Mouse (Mus musculus): ENCODE results near the gene Gm49776. TPM values are rescaled to one million over a fixed set of nuclear protein-coding genes. Genes with fewer than 3 reads are reported as not detected.
A peak's percentile ranks its signal among the peaks of the same experiment; 100 is the strongest.
"Not testable (repeated sequence)": the region's sequence is repeated elsewhere in the genome, so short reads cannot be mapped to it uniquely, and the experiment has no call there.

The Gm49776 gene
- polyA plus RNA-seq (2014; fragmentation: Nextera tagmentation; extraction: Ambion mirVana): 6.2 TPM in 1 of 2 replicates, not detected in the other

- WGBS: 98% methylated on average over 2 of the region's 2 CpGs
These were observed at the start of gene Gm49776 for GRCm38 (mm10) chr16:18258221-18258620. Gene Gm49776, minus strand, starts transcription at chr16:18258321.

GRCm38 (mm10) chr16:18289614-18290013, 31.5 kb upstream of the Gm49776 start:
- H3K4me3 ChIP-seq (ENCODE audit: low read depth, low read length): peak overlapping the region; percentile 91
- H3K27ac ChIP-seq (ENCODE audit: low read depth, low read length): not testable (repeated sequence)
- H3K9ac ChIP-seq (ENCODE audit: low read length): peak overlapping the region; percentile 98; the same call in 1 of the 2 replicates

More at GRCm38 (mm10) chr16:18258221-18258620, at the start of gene Gm49776:
- peaks cover 59% of the 10 kb centered on the region for H3K36me3 ChIP-seq (ENCODE audit: control insufficient read depth, insufficient read depth, low read length)
- no peaks in the 10 kb centered on the region for H3K9me3 ChIP-seq (ENCODE audit: control insufficient read depth, low read length)
- DNase-seq (ENCODE audit: low spot score): peak; percentile 23
- H3K27ac ChIP-seq (ENCODE audit: low read depth, low read length): no peak within 1 kb of the TSS
- H3K4me3 ChIP-seq (ENCODE audit: low read depth, low read length): no peak within 1 kb of the TSS
- H3K4me2 ChIP-seq (ENCODE audit: low read depth, low read length, severe bottlenecking): no peak within 1 kb of the TSS
- H3K27me3 ChIP-seq (ENCODE audit: control insufficient read depth, insufficient read depth, low read length): no peaks in the 10 kb centered on the region
- ATAC-seq (replicated peaks; ENCODE audit: low FRiP score): no peak
- H3K4me1 ChIP-seq (replicated peaks; ENCODE audit: control insufficient read depth, insufficient read depth, low read length): no peaks in the 10 kb centered on the region
- H3K9ac ChIP-seq (ENCODE audit: low read length): no peak within 1 kb of the TSS

GRCm38 (mm10) chr16:18289067-18289588, 31.0 kb upstream of the Gm49776 start, which contains the start of gene Dgcr8:
Gene Dgcr8, minus strand, starts transcription at chr16:18289246.
- Histone ChIP-seq H3K4me1 (replicated peaks; ENCODE audit: control insufficient read depth, insufficient read depth, low read length) (peaks cover 16% of the 10 kb centered on the region), H3K4me2 (ENCODE audit: low read depth, low read length, severe bottlenecking) (peak within 1 kb of the TSS; percentile 87), H3K4me3 (ENCODE audit: low read depth, low read length) (peak within 1 kb of the TSS; percentile 91), H3K9ac (ENCODE audit: low read length) (peak within 1 kb of the TSS; percentile 98), H3K9me3 (ENCODE audit: control insufficient read depth, low read length) (no peaks in the 10 kb centered on the region), H3K27me3 (ENCODE audit: control insufficient read depth, insufficient read depth, low read length) (no peaks in the 10 kb centered on the region), H3K36me3 (ENCODE audit: control insufficient read depth, insufficient read depth, low read length) (peaks cover 4% of the 10 kb centered on the region; the same call in 1 of the 2 replicates), H3K27ac (ENCODE audit: low read depth, low read length) (peak within 1 kb of the TSS; percentile 82)
- WGBS: under 1% methylated on average over 64 of the region's 71 CpGs
- peak; percentile 99 for DNase-seq (ENCODE audit: low spot score)
- peak; percentile 99 for ATAC-seq (replicated peaks; ENCODE audit: low FRiP score)

More at GRCm38 (mm10) chr16:18289614-18290013, 31.5 kb upstream of the Gm49776 start:
- not testable (repeated sequence) for H3K36me3 ChIP-seq (ENCODE audit: control insufficient read depth, insufficient read depth, low read length); H3K27me3 ChIP-seq (ENCODE audit: control insufficient read depth, insufficient read depth, low read length); H3K9me3 ChIP-seq (ENCODE audit: control insufficient read depth, low read length); DNase-seq (ENCODE audit: low spot score)
- 6% methylated on average over 8 of the region's 10 CpGs for WGBS
- peak; percentile 8; the same call in 1 of the 2 replicates for ATAC-seq (replicated peaks; ENCODE audit: low FRiP score)
- peak overlapping the region; percentile 34; the same call in 1 of the 2 replicates for H3K4me2 ChIP-seq (ENCODE audit: low read depth, low read length, severe bottlenecking)
- peaks cover 16% of the 10 kb centered on the region for H3K4me1 ChIP-seq (replicated peaks; ENCODE audit: control insufficient read depth, insufficient read depth, low read length)

- no peak for DNase-seq (ENCODE audit: low spot score)
- H3K27me3 ChIP-seq (ENCODE audit: control insufficient read depth, insufficient read depth, low read length): no peaks in the 10 kb centered on the region
- peak overlapping the region; percentile 87 for H3K4me2 ChIP-seq (ENCODE audit: low read depth, low read length, severe bottlenecking)
These were observed 30.5 kb upstream of the Gm49776 start for GRCm38 (mm10) chr16:18288581-18289061.

GRCm38 (mm10) chr16:18288166-18288565, 30.0 kb upstream of the Gm49776 start:
- Histone ChIP-seq H3K36me3 (ENCODE audit: control insufficient read depth, insufficient read depth, low read length) (peaks cover 7% of the 10 kb centered on the region), H3K4me2 (ENCODE audit: low read depth, low read length, severe bottlenecking) (peak overlapping the region; percentile 87), H3K27me3 (ENCODE audit: control insufficient read depth, insufficient read depth, low read length) (no peaks in the 10 kb centered on the region), H3K9me3 (ENCODE audit: control insufficient read depth, low read length) (no peaks in the 10 kb centered on the region), H3K4me1 (replicated peaks; ENCODE audit: control insufficient read depth, insufficient read depth, low read length) (peaks cover 16% of the 10 kb centered on the region), H3K4me3 (ENCODE audit: low read depth, low read length) (peak overlapping the region; percentile 91), H3K27ac (ENCODE audit: low read depth, low read length) (peak overlapping the region; percentile 82; the same call in 1 of the 2 replicates), H3K9ac (ENCODE audit: low read length) (peak overlapping the region; percentile 98)
- DNase-seq (ENCODE audit: low spot score): no peak
- ATAC-seq (replicated peaks; ENCODE audit: low FRiP score): no peak
- WGBS: 0% methylated on average over 4 of the region's 4 CpGs

More at GRCm38 (mm10) chr16:18288581-18289061, 30.5 kb upstream of the Gm49776 start:
- peaks cover 16% of the 10 kb centered on the region for H3K4me1 ChIP-seq (replicated peaks; ENCODE audit: control insufficient read depth, insufficient read depth, low read length)
- H3K9ac ChIP-seq (ENCODE audit: low read length): peak overlapping the region; percentile 98
- ATAC-seq (replicated peaks; ENCODE audit: low FRiP score): peak; percentile 82
- peak overlapping the region; percentile 82 for H3K27ac ChIP-seq (ENCODE audit: low read depth, low read length)
- under 1% methylated on average over 29 of the region's 31 CpGs for WGBS
- no peaks in the 10 kb centered on the region for H3K9me3 ChIP-seq (ENCODE audit: control insufficient read depth, low read length)
- H3K4me3 ChIP-seq (ENCODE audit: low read depth, low read length): peak overlapping the region; percentile 91
- H3K36me3 ChIP-seq (ENCODE audit: control insufficient read depth, insufficient read depth, low read length): peaks cover 4% of the 10 kb centered on the region

- H3K9ac ChIP-seq (ENCODE audit: low read length): no peak overlapping the region
- H3K36me3 ChIP-seq (ENCODE audit: control insufficient read depth, insufficient read depth, low read length): peaks cover 42% of the 10 kb centered on the region
- H3K4me2 ChIP-seq (ENCODE audit: low read depth, low read length, severe bottlenecking): no peak overlapping the region
- no peak for DNase-seq (ENCODE audit: low spot score)
- no peaks in the 10 kb centered on the region for H3K9me3 ChIP-seq (ENCODE audit: control insufficient read depth, low read length)
- ATAC-seq (replicated peaks; ENCODE audit: low FRiP score): no peak
- no peak overlapping the region for H3K27ac ChIP-seq (ENCODE audit: low read depth, low read length)
- no peaks in the 10 kb centered on the region for H3K27me3 ChIP-seq (ENCODE audit: control insufficient read depth, insufficient read depth, low read length)
- WGBS: 71% methylated on average over 2 of the region's 2 CpGs
- no peaks in the 10 kb centered on the region for H3K4me1 ChIP-seq (replicated peaks; ENCODE audit: control insufficient read depth, insufficient read depth, low read length)
- no peak overlapping the region for H3K4me3 ChIP-seq (ENCODE audit: low read depth, low read length)
These were observed 17.0 kb upstream of the Gm49776 start for GRCm38 (mm10) chr16:18275166-18275565.

- no peak for ATAC-seq (replicated peaks; ENCODE audit: low FRiP score)
- Histone ChIP-seq H3K9ac (ENCODE audit: low read length) (no peak overlapping the region), H3K4me2 (ENCODE audit: low read depth, low read length, severe bottlenecking) (no peak overlapping the region), H3K27me3 (ENCODE audit: control insufficient read depth, insufficient read depth, low read length) (no peaks in the 10 kb centered on the region), H3K4me1 (replicated peaks; ENCODE audit: control insufficient read depth, insufficient read depth, low read length) (no peaks in the 10 kb centered on the region), H3K9me3 (ENCODE audit: control insufficient read depth, low read length) (no peaks in the 10 kb centered on the region), H3K4me3 (ENCODE audit: low read depth, low read length) (no peak overlapping the region), H3K27ac (ENCODE audit: low read depth, low read length) (no peak overlapping the region), H3K36me3 (ENCODE audit: control insufficient read depth, insufficient read depth, low read length) (peaks cover 20% of the 10 kb centered on the region)
- DNase-seq (ENCODE audit: low spot score): no peak
- 85% methylated on average over 5 of the region's 5 CpGs for WGBS
These were observed 10.1 kb upstream of the Gm49776 start for GRCm38 (mm10) chr16:18268182-18268581.

GRCm38 (mm10) chr16:18265024-18265423, 6.9 kb upstream of the Gm49776 start:
- H3K4me2 ChIP-seq (ENCODE audit: low read depth, low read length, severe bottlenecking): no peak overlapping the region
- 88% methylated on average over 2 of the region's 2 CpGs for WGBS
- H3K36me3 ChIP-seq (ENCODE audit: control insufficient read depth, insufficient read depth, low read length): peaks cover 29% of the 10 kb centered on the region
- H3K4me3 ChIP-seq (ENCODE audit: low read depth, low read length): no peak overlapping the region
- no peaks in the 10 kb centered on the region for H3K27me3 ChIP-seq (ENCODE audit: control insufficient read depth, insufficient read depth, low read length)
- DNase-seq (ENCODE audit: low spot score): no peak
- H3K27ac ChIP-seq (ENCODE audit: low read depth, low read length): no peak overlapping the region
- H3K9me3 ChIP-seq (ENCODE audit: control insufficient read depth, low read length): no peaks in the 10 kb centered on the region
- no peaks in the 10 kb centered on the region for H3K4me1 ChIP-seq (replicated peaks; ENCODE audit: control insufficient read depth, insufficient read depth, low read length)
- H3K9ac ChIP-seq (ENCODE audit: low read length): no peak overlapping the region
- no peak for ATAC-seq (replicated peaks; ENCODE audit: low FRiP score)

All from forebrain, embryonic 11.5 days (tissue).